Mouse (Mus musculus) left cerebral cortex, postnatal 10 days (tissue): ENCODE data around the gene Aldh3a2. TPM values are rescaled to one million over a fixed set of nuclear protein-coding genes. Genes with fewer than 3 reads are reported as not detected.

ENCODE experiments used
- DNase-seq, 2 experiments: peaks; one replicate each; pipeline ENCODE4 v3.0.0; 2021 to 2022; ENCODE audit warnings: low spot score in 2 of 2, mixed read lengths in 1 of 2; ENCODE audit errors: extremely low spot score in 1 of 2
- intact Hi-C: fragments of 180-260 bp; cut with DNase I; formaldehyde crosslinking; loops from one replicate; pipeline ENCODE4 v1.15.1; 2025
- total RNA-seq, 2 experiments: library from RNA; stranded (reverse); gene quantifications; 2 replicates each; pipeline ENCODE4 v1.2.3; 2021

Aldh3a2 gene
- total RNA-seq, 2 experiments from 2014 or later, result 50.7 to 51.7 TPM

DNA sequence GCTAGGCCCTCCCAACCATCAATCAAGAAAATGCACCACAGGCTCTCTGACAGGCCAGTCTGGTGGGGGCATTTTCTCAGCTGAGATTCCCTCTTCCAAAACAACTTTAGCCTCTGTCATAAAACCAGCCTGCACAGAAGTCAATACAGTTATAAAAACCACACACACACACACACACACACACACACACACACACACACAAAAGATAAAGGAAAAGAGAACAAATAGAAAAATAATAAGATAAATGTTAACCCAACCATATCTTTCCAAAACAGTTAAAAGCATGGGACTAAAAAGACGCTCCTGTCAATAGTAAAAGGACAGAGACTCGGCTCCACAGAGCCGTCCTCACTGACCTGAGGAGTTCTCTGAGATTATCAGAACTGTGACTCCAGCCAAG, 9.2 kb upstream of the Aldh3a2 start:
- intact Hi-C loops, result no loop called here
- DNase-seq, result no peak

DNA sequence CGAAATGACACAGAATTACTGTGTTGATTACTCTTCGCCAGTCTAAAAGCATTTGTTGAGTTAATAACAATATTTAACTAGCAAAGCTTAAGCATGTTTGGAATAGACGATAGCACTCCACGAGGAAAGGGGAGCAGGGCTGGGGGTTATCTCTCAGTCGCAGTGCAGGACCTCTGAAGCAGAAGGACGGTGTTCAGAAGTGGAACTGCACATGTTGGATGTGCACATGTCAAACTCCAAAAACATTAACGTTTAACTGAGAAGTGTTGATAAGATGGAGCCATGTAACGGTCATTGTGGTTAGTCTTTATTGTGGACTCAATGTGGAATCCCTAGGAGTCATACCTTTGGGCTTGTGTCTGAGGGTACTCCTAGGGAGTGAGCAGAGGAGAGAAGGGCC, 7.8 kb upstream of the Aldh3a2 start:
- no peak for DNase-seq
- intact Hi-C loops, result no loop called here

DNA sequence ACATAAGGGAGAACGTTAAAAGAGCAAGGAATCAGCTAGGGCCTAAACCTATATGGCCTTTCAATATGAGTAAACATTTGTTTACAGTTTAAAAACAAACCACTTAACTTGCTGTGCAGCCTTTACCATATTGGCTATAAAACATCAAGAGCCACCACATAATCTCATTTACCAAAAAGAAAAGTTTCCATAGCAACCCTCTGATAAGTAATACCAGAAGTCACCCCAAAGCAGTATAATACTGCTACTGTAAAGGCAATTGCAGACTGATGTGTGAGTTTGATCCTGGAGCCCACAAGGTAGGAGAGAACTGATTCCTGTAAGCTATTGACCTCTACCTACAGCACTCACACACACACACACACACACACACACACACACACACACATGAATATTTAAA, 7.2 kb upstream of the Aldh3a2 start:
- no peak for DNase-seq
- intact Hi-C loops, result no loop called here

DNA sequence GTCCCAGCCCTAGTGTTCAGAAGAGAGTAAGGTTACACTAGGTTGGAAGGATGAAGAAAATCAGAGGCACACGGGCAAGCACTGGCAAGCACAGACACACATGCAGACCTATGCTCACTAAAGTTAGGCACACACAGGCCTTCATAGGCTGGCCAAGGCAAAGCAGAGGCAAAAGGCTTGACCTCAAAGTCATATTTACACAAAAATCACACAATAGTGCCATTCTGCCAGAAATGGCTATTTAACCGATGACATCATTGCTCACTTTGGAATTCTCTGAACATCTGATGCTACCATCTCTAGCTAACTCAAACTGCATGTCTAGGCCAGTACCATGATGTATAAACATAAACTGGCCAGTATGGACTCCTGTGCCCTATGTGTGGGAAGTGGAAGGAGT, 6.7 kb upstream of the Aldh3a2 start:
- intact Hi-C loops, result no loop called here
- DNase-seq, result no peak

DNA sequence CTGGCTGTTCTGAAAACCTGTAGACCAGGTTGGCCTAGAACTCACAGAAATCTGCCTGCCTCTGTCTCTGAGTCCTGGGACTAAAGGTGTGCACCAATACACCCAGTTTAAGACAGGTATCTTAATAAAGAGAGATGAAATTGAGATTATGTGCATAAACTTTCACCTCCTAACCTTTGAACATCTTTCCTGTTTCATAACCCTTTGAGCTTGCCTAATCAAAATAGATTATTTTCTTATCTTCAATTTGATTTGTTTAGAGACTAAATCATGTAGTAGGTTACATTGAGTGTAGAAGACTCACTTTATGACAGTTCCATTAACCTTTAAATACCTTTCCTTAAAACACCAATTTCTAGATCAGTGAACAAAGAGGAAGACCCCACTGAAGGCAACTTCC, 4.3 kb upstream of the Aldh3a2 start:
- DNase-seq, result no peak
- intact Hi-C loops, result no loop called here

DNA sequence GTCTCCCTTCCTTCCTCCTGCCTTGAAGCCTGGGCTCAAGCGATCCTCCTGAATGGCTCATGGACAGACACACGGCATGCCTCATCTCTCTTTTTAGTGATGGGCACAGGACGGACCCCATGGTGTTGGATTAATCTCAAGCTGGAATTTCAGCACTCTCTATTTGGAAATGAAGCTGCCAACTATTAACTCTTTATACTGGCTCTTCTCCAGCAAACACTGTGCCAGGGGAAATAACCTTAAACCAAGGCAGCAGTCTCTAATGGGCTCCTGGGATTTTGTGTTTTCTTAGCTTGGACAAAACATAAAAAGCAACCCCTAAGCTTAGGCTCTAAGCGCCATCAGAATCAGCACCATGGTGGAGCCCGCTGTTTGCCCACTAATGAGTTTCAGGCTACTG, 3.1 kb upstream of the Aldh3a2 start:
- no peak for DNase-seq
- intact Hi-C loops, result no loop called here

DNA sequence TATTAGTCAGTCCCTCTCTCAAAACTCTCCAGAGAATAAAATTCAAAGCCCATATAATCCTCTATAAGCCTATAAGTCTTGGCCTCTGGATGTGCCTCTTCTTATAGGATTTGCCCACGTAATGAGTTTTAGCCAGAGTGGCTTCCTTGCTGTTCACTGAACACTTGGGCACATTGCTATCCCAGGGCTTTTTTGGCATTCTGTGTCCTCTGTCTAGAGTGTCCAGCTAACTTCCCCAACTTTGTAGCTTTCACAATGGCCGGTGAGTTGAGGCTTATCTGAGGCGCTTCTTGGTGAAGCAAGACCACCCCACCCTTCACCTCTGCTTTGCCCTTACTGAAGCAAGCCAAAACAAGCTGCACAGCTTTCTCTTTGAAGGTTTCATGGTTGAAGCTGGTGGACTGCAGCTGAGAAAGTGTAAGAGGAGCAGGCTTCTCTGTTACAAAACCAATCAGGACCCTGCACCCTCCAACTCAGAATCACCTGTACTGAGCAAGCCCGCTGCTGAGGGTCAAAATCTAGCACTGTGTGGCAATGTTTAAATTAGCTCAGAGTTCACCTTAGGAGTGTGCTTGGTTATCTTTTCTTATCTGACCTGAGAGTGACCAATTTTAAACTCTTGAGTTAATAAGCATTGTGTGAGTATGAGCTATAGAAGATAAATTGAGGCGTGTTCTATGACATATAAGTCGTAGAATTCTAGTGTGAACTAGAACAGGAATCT, 1.5 kb upstream of the Aldh3a2 start:
- DNase-seq, result no peak
- intact Hi-C loops, result loop anchor here (5.0 kb wide), 1 partner anchor 139 kb away; no protein-coding TSS in a partner anchor

DNA sequence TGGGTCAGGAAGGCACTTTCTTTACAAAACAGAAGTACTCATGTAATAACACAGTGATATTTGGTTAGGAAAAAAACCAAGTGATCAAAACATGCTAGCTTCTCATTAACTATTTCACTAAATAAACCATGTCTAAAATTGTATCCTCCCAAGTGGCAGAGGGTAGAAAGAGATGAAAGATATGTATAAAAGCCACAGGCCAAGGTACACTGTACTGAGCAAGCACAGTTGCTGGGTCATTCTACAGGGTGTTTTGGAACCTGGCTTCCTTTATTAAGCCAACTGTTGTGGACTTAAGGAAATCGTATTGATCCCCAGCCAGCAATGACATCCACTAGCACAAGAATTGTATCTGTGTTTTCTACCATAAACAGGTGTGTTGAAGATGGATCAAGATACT, 3.4 kb downstream of the Aldh3a2 start:
- DNase-seq, result no peak
- intact Hi-C loops, result no loop called here

DNA sequence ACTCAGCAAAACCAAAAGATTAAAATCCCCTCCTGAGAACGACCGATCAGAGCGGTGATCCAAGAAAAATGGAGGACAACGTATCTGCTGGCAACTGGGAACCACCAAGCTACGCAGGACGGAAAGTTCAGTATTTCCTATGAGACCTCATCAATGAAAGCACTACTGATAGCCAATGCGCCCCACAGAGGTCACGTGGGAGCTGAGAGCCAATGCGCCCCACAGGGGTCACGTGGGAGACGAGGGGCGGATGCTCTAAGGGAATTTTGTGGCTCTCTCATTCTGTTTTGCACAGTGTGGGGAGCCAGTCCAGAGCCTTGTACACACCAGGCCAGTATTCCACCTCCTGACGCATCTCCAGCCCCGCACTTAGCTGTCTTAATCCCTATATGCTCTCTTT, 4.7 kb downstream of the Aldh3a2 start:
- intact Hi-C loops, result no loop called here
- DNase-seq, result no peak

DNA sequence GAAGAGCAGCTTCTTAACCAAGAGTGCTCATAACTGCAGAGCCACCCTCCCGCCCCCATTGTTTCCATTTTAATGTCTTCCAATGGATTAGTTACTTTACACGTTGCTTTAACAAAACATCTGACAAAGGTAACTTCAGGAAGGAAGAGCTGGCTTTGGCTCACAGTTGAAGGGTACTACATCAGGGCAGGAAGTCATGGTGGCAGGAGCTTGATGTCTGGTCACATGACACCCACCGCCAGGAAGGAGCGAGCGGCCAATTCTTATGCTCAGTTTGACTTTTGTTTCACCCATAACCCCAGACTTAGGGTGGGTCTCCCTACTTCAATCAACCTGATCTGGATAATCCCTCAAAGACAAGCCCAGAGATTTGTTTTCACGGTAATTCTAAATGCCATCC, 8.2 kb downstream of the Aldh3a2 start:
- intact Hi-C loops, result no loop called here
- DNase-seq, result no peak

DNA sequence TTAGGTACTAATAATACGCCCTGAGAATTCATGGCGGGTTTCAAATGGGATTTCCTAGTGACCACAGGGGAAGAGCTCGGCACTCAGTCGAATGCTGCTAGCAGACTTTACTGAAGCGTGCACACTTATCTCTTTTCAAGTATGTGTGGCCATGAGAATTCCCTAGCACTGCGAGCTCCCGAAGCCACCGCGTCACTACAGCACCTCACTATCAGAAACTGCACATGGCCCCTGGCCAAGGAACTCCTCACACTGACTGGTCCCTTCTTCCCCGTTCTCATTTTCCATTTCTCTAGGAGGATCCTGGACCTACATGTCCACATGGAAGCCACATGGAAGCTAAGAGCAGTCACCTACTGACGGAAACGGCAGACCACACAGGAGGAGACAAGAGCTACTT, 14.5 kb downstream of the Aldh3a2 start:
- no peak for DNase-seq
- intact Hi-C loops, result no loop called here

DNA sequence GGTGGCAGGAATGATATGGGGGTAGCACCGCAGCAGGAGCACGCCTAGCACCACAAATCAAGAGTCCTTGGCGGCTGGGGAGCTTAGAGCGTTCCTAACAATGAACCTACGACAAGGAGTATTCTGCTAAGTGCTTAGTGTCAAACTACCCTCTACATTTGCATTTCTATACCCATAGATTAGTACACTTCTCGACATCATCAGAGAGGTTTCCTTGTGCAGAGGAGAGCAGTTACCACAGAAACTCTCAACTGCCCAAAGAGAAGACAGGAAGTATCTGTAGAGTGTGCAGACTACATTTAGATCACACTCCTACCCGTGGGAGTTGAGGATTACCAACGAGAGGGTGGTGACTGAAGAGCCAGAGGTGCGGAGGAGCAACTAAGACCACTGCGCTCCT, 15.5 kb downstream of the Aldh3a2 start:
- intact Hi-C loops, result no loop called here
- no peak for DNase-seq

DNA sequence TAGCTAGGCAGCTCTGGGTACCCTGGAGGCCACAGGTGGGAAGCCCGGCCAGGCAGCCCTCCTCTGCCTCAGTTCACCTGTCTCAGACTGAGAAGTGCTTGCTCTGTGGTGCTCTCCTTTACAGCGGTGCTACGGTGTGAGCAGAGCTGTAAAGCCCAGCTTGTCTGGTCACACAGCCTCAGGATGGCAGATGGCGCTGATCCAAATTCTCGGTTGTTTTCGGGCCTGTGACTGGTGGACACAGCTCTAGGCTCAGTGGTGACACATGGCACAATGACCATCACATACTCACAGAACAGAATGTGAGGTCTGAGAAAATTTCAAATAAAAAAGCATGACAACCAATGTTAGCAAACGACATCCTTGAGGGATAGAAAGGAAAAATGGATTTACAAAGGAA, 22.9 kb downstream of the Aldh3a2 start:
- intact Hi-C loops, result no loop called here
- DNase-seq, result no peak

DNA sequence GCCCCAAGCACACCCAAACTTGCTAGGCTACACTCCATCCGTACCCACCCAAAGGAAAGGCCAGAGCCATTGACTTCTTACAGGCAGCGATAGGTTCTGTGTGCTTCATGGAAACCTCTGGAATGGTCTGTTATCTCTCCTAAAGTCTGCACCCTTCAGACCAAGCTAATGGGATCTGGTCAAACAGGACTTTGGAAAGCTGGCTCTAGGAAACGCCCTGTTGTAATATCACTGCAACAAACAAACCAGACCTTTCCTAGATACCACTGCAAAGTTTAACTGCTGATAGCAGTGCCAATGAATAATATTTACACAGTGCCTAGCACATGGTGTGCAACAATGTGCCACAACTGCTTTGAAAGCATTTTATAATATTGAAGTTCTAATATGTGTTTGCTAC, 31.2 kb downstream of the Aldh3a2 start:
- DNase-seq, result no peak
- intact Hi-C loops, result no loop called here

DNA sequence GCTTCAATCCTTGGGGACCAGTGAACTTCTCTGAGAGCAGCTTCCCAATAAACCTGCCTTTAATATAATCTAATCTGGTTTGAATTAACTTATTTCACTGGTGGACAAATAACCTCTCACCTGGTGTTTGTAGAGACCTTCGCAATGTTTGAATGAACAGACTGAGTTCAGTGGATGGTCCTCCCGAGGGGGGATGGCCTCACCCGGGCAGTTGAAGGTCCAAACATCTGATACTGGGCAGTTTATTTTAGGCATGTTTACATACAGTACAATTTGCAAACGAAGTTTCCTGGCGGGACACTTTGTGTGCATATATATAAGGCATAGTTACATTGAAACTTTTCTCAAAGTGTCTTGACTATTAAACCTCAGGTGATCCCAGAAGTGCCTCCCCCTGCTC, 33.1 kb downstream of the Aldh3a2 start:
- no peak for DNase-seq
- intact Hi-C loops, result no loop called here

DNA sequence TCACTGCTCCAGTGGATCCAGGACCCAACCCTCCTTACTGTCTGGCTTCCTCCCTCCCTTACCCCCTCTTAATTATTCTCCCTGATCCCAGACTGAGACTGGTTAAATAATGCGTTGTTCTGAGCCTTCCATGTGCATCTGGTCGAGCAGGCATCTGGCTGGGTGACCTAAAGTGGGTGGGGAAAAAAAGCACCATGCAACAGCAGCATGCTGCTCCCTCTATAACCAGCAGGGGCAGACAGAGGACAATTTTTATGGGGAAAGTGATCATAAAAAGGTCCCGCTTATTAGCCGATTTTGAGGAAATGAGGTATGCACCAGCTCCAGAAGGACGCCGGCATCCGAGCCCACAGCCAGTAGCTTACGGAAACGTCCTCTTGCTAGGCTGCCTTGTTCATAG, 35.9 kb downstream of the Aldh3a2 start:
- intact Hi-C loops, result no loop called here
- DNase-seq, result peak; percentile 33 to 58

DNA sequence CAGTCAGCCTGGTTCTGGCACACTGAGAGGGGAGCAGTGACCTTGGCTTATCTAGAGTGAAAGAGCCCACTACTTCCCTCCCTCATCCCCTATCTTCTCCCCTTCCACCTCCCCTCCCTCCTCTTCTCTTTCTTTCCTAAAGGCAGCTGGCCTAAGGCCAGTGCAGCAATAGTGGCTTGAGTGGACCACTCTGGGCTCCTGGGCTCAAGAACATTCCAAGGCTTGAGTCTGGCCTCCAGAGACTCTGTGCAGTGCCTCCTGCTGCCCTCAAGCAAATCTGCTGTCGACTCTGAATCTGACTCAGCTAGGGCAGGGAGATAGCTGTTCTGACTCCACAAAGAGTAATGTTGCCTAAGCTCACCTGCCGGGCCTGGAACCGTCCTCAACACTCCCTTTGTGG, 38.9 kb downstream of the Aldh3a2 start:
- no peak for DNase-seq

DNA sequence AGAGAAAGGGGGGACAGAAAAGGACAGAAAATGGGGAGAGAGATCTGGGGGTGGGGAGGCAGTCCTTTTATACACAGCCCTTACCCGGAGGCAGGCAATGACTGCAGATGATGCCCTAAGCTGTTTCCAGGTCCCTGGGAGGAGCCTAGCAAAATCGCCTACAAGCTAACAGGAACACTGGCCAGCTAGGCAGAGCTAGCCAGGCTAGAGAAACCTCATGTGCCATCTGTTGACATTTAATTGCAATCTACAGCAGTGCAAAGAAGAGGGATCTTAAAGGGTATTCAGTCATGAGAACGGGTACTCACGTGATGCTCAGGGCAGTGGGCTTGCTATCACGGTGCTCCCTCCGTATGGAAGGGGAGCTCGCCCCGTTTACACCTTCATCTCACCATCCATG, 39.4 kb downstream of the Aldh3a2 start:
- no peak for DNase-seq
- intact Hi-C loops, result no loop called here

More for the DNA sequence above, 38.9 kb downstream of the Aldh3a2 start:
- intact Hi-C loops, result no loop called here

DNA sequence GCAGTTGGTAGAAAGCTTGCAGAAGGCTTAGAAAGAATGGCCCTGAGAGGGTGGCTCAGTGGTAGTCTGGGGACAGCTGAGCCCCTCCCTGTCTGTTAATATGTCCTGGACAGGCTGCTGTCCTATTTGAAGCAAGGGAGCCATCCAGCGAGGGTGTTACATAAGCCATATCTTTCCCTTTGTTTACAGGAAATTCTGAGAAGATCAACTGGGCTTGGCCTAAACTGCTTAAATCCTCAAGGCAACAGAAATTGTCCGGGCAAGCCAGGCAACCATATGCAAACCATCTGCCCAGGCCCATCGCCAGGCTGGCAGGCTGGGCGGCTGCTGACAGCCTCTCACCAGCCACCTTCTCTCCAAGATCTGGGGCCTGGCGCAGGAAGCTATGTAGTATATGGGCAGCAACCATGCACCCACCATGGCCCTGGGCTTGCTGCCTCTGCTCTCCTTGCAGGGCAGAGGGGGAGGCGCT, 41.3 kb downstream of the Aldh3a2 start:
- intact Hi-C loops, result no loop called here
- DNase-seq, result peak; percentile 50 to 52

DNA sequence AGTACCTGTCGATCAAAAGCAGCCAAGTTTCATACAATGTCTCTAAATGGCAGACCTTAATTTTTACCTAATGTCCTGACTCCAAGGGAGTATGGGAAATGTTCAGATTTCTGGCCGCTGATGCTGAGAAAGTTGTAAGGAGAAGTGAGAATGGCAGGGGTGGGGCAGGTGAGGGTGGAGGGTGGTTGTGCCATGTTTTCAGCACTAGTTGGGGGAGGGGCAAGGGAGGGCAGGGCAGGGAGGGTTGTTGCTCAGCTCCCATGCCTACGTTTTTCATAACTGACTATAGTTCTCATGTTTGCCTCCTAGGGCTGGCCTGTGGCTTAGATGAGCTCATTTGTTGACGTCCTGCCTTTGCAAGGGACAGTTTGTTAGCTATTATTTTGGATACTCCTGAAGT, 41.8 kb downstream of the Aldh3a2 start:
- intact Hi-C loops, result no loop called here
- no peak for DNase-seq

DNA sequence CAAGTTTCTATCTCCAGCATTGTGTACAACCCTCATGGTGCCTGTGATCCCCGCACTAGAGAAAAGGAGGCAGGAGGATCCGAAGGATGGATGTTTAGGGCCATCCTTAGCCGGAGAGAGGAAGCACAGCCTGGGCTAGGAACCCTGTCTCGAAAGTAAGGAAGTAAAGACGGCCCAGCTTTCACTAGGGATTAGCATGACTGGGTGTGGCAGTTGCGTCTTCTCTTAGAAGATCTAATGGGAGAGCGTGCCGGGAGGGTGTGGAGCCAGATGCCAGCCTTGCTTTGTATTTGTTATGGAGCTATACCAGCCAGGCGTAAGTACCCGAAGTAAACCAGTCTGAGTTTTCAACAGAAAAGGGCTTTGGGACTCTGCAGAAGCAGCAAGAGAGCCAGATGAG, 42.4 kb downstream of the Aldh3a2 start:
- intact Hi-C loops, result no loop called here
- no peak for DNase-seq
